Mouse (Mus musculus) liver, postnatal 0 days (tissue): ENCODE results near the gene 9930021J03Rik. TPM values are rescaled to one million over a fixed set of nuclear protein-coding genes. Genes with fewer than 3 reads are reported as not detected.

Source experiments
- ATAC-seq: fragments of 200-750 bp; cut with Nextera tagmentation; 2 replicates; pipeline ENCODE4 v1.8.0; 2017; ENCODE audit warnings: mild to moderate bottlenecking, moderate library complexity
- DNase-seq: peaks from one replicate; pipeline ENCODE4 v3.0.0-alpha.2; 2016
- H3K27ac ChIP-seq: fragments of 300-500 bp; sonication (generic); 2 replicates; pipeline ENCODE4 v1.5.1; 2014; ENCODE audit warnings: antibody characterized with exemption, moderate library complexity, mild to moderate bottlenecking, low read depth
- H3K27me3 ChIP-seq: fragments of 300-500 bp; sonication (generic); 2 replicates; pipeline ENCODE4 v1.6.1; 2014; ENCODE audit warnings: low read length, control low read depth, mixed read lengths; ENCODE audit not compliant: insufficient read depth
- H3K36me3 ChIP-seq: fragments of 300-500 bp; sonication (generic); replicated peaks from 2 replicates; pipeline ENCODE4 v1.6.1; 2014; ENCODE audit warnings: mild to moderate bottlenecking, control low read depth, low read length, moderate library complexity, mixed read lengths; ENCODE audit not compliant: insufficient read depth
- H3K4me1 ChIP-seq: fragments of 300-500 bp; sonication (generic); 2 replicates; pipeline ENCODE4 v1.6.1; 2014; ENCODE audit warnings: antibody characterized with exemption, mild to moderate bottlenecking, control low read depth; ENCODE audit not compliant: insufficient read depth
- H3K4me2 ChIP-seq: fragments of 300-500 bp; sonication (generic); 2 replicates; pipeline ENCODE4 v1.6.1; 2014; ENCODE audit warnings: low read depth, mild to moderate bottlenecking, low read length, moderate library complexity, mixed read lengths
- H3K4me3 ChIP-seq: fragments of 300-500 bp; sonication (generic); 2 replicates; pipeline ENCODE4 v1.5.1; 2014; ENCODE audit warnings: low read depth, low read length
- H3K9ac ChIP-seq: fragments of 300-500 bp; sonication (generic); replicated peaks from 2 replicates; pipeline ENCODE4 v1.6.1; 2014; ENCODE audit warnings: mild to moderate bottlenecking, moderate library complexity
- H3K9me3 ChIP-seq: fragments of 300-500 bp; sonication (generic); 2 replicates; pipeline ENCODE4 v1.6.1; 2016; ENCODE audit warnings: mild to moderate bottlenecking, control low read depth, low read length, mixed read lengths
- CTCF ChIP-seq: sonication (generic); IDR thresholded peaks from 2 replicates; pipeline ENCODE4 v1.5.1; 2016; ENCODE audit warnings: antibody characterized with exemption, low read depth
- EP300 ChIP-seq: IDR thresholded peaks from 2 replicates; pipeline ENCODE4 v1.6.1; 2016; ENCODE audit warnings: antibody characterized with exemption, low read depth, mild to moderate bottlenecking
- WGBS: fragments of 180-500 bp; shearing (Covaris S2); extraction: QIAGEN DNeasy Blood & Tissue Kit; methylation state at CpG from one replicate; pipeline ENCODE4 v1.1.7; 2014; ENCODE audit not compliant: insufficient replicate concordance; 5-methylcytosine and 5-hydroxymethylcytosine counted together
- polyA plus RNA-seq: library from polyadenylated mRNA; unstranded; fragments of >200 nt; fragmentation: Nextera tagmentation; extraction: Ambion mirVana; gene quantifications from 2 replicates; pipeline ENCODE4 v1.2.1, GENCODE M21; 2015

Gene 9930021J03Rik
- polyA plus RNA-seq, 1 experiment from 2014 or later, result 1.4 TPM

DNA sequence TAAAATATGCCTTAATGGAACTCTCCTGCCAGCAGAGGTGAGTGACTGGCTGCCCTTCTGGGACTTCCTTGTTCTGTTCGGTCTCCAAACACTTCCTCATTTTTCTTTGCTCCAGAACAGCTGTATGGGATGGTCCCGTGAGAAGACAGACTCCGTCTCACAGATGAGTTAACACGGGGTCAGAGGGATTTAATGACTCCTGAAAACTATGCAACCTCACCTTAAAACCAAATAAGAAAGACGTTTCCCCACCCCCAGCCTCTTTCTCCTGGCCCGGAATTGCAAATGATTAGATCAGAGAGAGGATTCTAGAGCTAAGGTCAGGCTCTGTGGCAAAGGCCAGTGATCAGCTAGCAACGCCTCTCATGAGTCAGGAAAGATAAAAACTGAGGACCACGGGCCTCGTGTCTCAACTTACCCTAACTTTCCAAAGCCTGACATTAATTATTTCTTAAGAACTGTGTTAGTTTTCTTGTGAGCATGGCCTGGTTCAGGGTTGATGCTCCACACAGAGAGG, 130.2 kb downstream of the 9930021J03Rik start:
- no peak overlapping the region for H3K27ac ChIP-seq
- H3K9me3 ChIP-seq, result no peaks in the 10 kb centered on the region
- no peaks in the 10 kb centered on the region for H3K36me3 ChIP-seq
- ATAC-seq, result peak; percentile 75
- TF ChIP-seq EP300, result no peak
- TF ChIP-seq CTCF, result no peak
- no peak for DNase-seq
- H3K4me1 ChIP-seq, result peaks cover 4% of the 10 kb centered on the region
- no peak overlapping the region for H3K4me3 ChIP-seq
- WGBS, result 23% methylated on average over 9 of the region's 9 CpGs
- H3K4me2 ChIP-seq, result peak overlapping the region; percentile 28; the same call in 1 of the 2 replicates
- H3K27me3 ChIP-seq, result no peaks in the 10 kb centered on the region
- no peak overlapping the region for H3K9ac ChIP-seq

DNA sequence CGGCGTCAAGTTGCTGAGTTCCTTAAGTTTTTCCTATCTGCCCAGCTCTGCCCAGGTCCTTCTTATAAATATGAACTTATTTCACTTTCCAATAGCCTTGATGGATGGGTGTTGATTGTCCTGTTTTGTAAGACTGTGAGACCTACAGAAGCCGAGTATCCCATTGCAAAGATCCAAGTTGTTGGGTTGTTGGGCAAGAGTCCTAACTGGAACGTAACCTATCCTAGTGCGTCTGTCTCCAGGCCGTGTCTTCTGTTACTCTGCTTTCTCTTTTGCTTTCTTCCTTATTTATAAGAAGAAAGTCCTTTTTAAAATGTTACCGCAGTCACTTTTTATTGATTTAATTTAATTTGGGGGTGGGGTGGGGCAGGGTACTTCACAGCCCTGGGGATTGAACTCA, 130.8 kb downstream of the 9930021J03Rik start:
- Histone ChIP-seq H3K36me3 (no peaks in the 10 kb centered on the region), H3K4me1 (peaks cover 4% of the 10 kb centered on the region), H3K9ac (no peak overlapping the region), H3K4me3 (no peak overlapping the region), H3K27me3 (no peaks in the 10 kb centered on the region), H3K27ac (no peak overlapping the region), H3K9me3 (no peaks in the 10 kb centered on the region), H3K4me2 (no peak overlapping the region)
- no peak for TF ChIP-seq CTCF
- no peak for TF ChIP-seq EP300
- no peak for DNase-seq
- ATAC-seq, result no peak
- WGBS, result 81% methylated on average over 7 of the region's 7 CpGs

DNA sequence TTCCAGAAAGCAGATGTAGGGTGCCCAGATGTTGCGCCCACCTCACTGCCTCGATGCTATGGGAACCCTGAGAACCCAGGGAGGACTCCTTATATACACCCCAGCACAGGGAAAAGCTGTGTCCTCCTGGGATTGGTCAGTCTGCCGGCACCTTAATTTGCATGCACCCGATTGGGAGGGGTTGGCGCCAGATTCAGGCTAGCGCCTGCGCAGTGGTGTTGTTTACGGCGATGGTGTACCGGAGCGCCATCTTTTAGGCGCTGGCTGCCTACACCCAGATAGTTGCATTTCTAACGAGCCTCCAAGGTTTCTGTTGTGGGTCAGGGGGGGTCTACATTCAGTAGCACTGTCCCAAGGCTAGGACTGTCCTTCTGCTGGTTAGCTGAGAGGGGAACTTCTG, 133.1 kb downstream of the 9930021J03Rik start:
- no peak overlapping the region for H3K9ac ChIP-seq
- no peak overlapping the region for H3K4me3 ChIP-seq
- no peak overlapping the region for H3K27ac ChIP-seq
- WGBS, result 88% methylated on average over 13 of the region's 13 CpGs
- no peaks in the 10 kb centered on the region for H3K36me3 ChIP-seq
- ATAC-seq (no peak), DNase-seq (no peak)
- no peak for TF ChIP-seq CTCF
- no peak for TF ChIP-seq EP300
- no peak overlapping the region for H3K4me2 ChIP-seq
- peaks cover 7% of the 10 kb centered on the region for H3K4me1 ChIP-seq
- no peaks in the 10 kb centered on the region for H3K27me3 ChIP-seq
- H3K9me3 ChIP-seq, result no peaks in the 10 kb centered on the region

DNA sequence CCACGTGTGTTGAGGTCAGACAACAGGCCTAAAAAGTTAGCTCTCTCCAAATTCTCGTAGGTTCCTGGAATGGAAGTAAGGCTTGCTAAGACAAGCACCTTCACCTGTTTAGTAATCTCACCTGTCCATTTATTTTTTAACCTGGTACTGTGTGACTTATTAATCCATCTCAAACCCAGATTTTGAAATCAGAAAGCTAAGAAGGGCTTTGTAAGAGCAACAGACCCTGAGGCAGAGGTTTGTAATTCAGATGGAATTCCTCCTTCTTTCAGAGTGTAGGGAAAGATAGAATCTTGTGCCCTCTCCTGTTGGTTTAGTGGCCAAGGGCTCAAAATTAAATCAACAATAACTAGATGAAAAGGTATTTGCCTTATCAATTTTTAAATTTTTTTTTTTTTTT, 134.6 kb downstream of the 9930021J03Rik start:
- Histone ChIP-seq H3K9me3 (no peaks in the 10 kb centered on the region), H3K4me2 (no peak overlapping the region)

DNA sequence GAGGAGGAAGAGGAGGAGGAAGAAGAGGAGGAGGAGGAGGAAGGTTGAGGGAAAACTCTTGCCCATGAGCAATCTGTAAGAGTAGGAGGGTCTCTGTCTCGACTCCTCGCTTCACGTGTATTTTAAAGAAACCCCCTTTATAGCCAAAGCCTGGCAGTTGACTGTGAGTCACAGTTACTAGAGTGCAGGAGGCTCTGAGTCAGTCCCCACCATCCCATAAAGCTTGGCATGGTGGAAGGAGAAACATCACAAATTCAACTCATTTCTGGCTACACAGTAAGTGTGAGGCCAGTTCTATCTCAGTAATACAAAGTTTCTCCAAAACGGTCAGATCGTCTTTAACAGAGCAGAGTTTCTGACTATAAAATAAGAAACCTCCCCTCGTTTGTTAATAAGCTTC, 135.5 kb downstream of the 9930021J03Rik start:
- no peaks in the 10 kb centered on the region for H3K27me3 ChIP-seq

More for the DNA sequence above, 134.6 kb downstream of the 9930021J03Rik start:
- TF ChIP-seq CTCF (no peak), EP300 (no peak)
- no peak overlapping the region for H3K4me3 ChIP-seq
- WGBS, result 78% methylated on average over 2 of the region's 2 CpGs
- no peaks in the 10 kb centered on the region for H3K36me3 ChIP-seq
- DNase-seq (no peak), ATAC-seq (no peak)
- H3K27me3 ChIP-seq, result no peaks in the 10 kb centered on the region
- H3K27ac ChIP-seq, result no peak overlapping the region
- peaks cover 15% of the 10 kb centered on the region for H3K4me1 ChIP-seq
- H3K9ac ChIP-seq, result no peak overlapping the region

DNA sequence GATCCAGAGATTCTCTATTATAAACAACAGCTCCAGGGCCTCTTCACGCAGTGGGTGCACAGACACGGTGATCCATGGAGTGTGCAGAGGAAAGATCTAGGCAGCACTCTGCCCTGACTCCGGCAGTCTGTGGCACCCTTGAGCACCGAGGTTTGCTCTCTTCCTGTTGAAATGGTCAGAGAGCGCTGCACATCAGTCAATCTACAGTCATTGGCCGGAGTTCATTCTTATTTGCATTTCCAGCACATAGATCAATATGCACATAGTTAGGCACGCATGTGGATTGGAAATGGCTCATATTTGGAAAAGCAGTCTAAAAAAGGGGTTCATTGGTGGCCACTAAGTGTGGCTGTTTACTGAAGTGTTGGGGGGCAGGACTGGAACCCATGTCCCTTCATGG, 137.7 kb downstream of the 9930021J03Rik start:
- no peak overlapping the region for H3K9ac ChIP-seq
- no peak for DNase-seq
- H3K4me2 ChIP-seq, result no peak overlapping the region
- no peak for TF ChIP-seq CTCF
- TF ChIP-seq EP300, result no peak
- no peaks in the 10 kb centered on the region for H3K27me3 ChIP-seq
- no peaks in the 10 kb centered on the region for H3K9me3 ChIP-seq
- no peaks in the 10 kb centered on the region for H3K36me3 ChIP-seq
- no peak overlapping the region for H3K27ac ChIP-seq
- H3K4me1 ChIP-seq, result peaks cover 11% of the 10 kb centered on the region; the same call in 1 of the 2 replicates
- H3K4me3 ChIP-seq, result no peak overlapping the region
- peak; percentile 75 for ATAC-seq
- WGBS, result 61% methylated on average over 7 of the region's 7 CpGs

More for the DNA sequence above, 135.5 kb downstream of the 9930021J03Rik start:
- no peak overlapping the region for H3K9ac ChIP-seq
- H3K9me3 ChIP-seq, result no peaks in the 10 kb centered on the region
- no peak overlapping the region for H3K4me2 ChIP-seq
- 82% methylated on average over 6 of the region's 6 CpGs for WGBS
- peaks cover 11% of the 10 kb centered on the region; the same call in 1 of the 2 replicates for H3K4me1 ChIP-seq
- H3K36me3 ChIP-seq, result no peaks in the 10 kb centered on the region
- TF ChIP-seq EP300, result no peak
- no peak for TF ChIP-seq CTCF
- H3K4me3 ChIP-seq, result no peak overlapping the region
- ATAC-seq, result no peak
- H3K27ac ChIP-seq, result no peak overlapping the region
- no peak for DNase-seq
